Mouse (Mus musculus): ENCODE measurements around the gene Olfr898.

The Olfr898 gene

DNA sequence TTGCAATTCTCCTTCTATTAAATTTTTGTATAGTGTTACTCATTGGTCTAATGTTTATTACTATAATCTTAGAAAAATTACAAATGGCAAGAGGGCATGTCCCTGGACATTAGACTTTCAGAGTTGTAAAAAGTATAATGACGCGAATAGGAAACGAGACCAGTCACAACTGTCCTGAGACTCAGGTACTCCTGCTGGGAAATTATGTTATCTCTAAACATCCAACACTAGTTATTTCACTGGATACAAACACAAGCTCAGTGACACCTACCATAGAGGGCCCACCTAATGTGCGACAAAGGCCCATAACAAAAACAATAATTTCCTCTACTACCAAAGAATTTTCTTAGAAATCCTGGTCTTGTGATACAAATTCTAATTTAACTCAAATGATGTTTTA is at the start of gene Olfr898:
Gene Olfr898 (plus strand): TSS at position 301 of the 400 bp plus-strand sequence.
- no peak for DNase-seq (ENCODE audit: low spot score in 2 of 2)

DNA sequence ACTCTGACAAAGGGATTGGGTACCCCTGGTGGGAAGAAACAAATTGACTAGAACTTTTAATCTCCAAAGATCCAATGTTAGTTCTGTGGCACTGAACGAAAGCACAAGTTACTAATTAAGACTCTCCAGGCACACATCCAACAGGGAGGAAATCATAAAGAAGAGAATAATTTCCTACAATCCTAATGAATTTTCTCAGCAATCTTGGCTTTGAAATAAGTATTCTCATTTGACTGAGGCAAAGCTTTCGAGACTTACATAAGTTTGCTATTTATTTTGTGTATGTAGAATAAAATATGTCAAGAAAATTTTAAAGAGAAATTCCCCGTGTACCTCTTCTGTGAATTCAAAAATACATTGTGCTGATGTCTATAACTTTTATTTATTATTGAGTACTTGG is 19.5 kb upstream of the Olfr898 start, which contains the start of gene Olfr25:
Gene Olfr25 (plus strand): TSS at position 301 of the 400 bp plus-strand sequence.
- DNase-seq (ENCODE audit: low spot score in 2 of 2) = no peak

DNA sequence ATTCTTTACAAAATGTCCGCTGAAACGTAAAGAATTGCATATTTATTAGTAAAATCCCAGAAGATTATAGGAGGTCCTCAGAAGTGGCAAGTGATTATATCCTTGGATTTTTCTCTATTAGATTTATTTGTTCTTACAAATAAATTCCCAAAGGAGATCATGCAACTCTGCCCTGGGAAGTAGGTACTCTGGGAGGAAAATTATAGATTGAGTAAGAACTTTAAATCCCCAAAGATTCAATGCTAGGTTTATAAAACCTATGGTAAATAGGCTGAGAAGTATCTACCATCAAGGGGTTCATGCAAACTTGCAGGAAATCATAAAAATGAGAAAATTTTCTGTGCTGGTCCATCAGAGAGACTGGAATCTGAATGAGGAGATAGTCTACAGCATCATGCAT is 18.4 kb downstream of the Olfr898 start, which contains the start of gene Olfr250:
Gene Olfr250 (plus strand): TSS at position 301 of the 400 bp plus-strand sequence.
- DNase-seq (ENCODE audit: low spot score in 2 of 2) = no peak

DNA sequence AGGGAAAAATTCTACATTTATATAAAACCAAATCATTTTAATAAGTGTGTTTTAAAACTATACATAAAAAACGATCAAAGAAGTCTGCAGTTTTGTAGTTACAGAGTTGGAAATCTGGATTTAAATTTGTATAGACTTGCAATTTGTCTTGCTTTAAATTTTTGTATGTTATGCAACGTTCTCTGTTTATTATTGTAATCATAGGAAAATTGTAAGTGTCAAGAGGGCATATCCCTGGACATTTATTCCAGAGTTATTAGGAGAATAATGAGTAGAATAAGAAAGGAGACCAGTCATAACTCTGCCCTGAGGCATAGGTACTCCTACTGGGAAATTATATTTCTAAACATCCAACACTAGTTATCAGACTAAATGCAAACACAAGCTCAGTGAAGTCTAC is 28.6 kb downstream of the Olfr898 start, which contains the start of gene Olfr251:
Gene Olfr251 (plus strand): TSS at position 301 of the 400 bp plus-strand sequence.
- DNase-seq (ENCODE audit: low spot score in 2 of 2) = no peak

DNA sequence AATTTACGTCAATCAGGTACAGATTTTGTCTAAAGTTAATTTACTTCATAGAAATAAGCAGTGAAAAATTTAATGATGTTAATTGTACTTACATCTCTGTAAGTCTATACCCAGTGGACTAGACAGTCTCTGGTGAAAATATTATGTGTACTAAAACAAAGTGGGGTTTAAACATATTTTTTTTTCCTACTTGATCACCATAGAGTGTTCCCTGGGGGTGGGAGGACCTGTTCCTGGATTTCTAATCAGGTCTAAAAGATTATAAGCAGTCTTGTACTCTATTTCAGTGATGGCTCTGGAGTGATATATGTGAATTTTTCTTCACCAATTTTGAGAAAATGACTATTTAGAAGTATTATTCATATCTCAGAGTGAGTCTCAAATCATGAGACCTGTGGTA is 53.2 kb downstream of the Olfr898 start, which contains the start of gene Olfr147:
Gene Olfr147 (plus strand): TSS at position 301 of the 400 bp plus-strand sequence.
- DNase-seq (ENCODE audit: low spot score in 2 of 2) = no peak
